Mouse (Mus musculus) monocyte, adult 5-6 weeks (primary cell): ENCODE data around the gene Hist2h3b. TPM values are rescaled to one million over a fixed set of nuclear protein-coding genes. Genes with fewer than 3 reads are reported as not detected.
A peak's percentile ranks its signal among the peaks of the same experiment; 100 is the strongest.

Source experiments
- ATAC-seq: fragments of 153-309, 156-312 bp; replicated peaks from 2 replicates; pipeline ENCODE4 v1.8.0; 2017; ENCODE audit warnings: mild to moderate bottlenecking; ENCODE audit not compliant: low TSS enrichment, insufficient number of reproducible peaks, severe bottlenecking, poor library complexity, low FRiP score
- total RNA-seq: library from RNA; stranded (forward); fragments of 200-1000, 200-491, 200-594 nt; gene quantifications from 3 replicates; pipeline ENCODE4 v1.2.3, GENCODE M21; 2017

Hist2h3b gene
- total RNA-seq, 1 experiment from 2014 or later, result 4.4 TPM

DNA sequence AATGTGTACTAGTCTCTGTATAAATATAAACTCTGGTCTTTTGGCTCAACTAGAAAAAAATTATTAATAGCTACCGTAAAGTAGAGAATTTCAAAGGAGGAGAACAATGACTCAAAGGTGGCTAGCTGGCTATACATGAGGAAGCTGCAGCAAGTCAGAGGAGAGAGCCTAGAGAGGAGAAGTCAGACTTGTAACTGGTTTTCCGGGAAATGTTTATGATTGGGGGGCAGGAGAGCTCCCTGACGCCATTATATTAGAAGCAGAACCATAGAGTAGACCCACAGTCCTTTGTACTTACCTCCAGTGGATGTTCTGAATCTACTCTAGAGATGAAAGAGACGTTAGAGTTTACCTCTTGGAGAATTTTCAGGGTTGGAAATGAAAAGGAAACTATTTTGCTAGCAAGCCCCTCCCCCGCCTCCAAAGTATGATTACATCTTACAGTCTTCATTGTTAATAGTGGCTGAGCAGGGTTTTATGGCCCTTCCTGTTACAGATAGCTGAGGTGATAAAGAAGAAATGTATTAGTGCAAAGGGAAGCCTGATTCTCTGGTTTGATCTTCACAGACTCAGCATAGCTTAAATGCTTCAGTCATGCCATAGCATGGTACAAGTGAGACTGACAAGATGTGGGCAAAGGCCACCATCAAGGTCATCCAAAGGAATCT is 12.4 kb upstream of the Hist2h3b start:
- ATAC-seq, result no peak

GRCm38 (mm10) chr3:96257190-96257589 is 11.3 kb upstream of the Hist2h3b start:
- ATAC-seq, result no peak

- ATAC-seq, result no peak
Observed at GRCm38 (mm10) chr3:96260220-96260619, 8.2 kb upstream of the Hist2h3b start.

DNA sequence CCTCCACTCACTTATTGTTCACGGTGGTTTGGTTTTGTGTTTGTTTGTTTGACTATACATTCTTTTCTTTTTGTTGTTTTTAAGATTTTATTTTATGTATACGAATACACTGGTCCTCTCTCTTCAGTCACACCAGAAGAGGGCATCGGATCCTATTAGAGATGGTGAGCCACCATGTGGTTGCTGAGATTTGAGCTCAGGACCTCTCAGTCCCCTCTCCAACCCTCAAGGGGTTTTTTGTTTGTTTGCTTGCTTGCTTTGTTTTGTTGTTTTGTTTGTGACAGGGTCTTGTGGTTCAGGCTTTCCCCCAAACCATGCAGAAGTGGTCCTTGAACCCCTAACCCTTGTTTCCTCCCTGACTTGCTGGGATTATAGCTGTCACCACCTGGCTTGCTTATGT is 6.8 kb upstream of the Hist2h3b start:
- ATAC-seq, result no peak

DNA sequence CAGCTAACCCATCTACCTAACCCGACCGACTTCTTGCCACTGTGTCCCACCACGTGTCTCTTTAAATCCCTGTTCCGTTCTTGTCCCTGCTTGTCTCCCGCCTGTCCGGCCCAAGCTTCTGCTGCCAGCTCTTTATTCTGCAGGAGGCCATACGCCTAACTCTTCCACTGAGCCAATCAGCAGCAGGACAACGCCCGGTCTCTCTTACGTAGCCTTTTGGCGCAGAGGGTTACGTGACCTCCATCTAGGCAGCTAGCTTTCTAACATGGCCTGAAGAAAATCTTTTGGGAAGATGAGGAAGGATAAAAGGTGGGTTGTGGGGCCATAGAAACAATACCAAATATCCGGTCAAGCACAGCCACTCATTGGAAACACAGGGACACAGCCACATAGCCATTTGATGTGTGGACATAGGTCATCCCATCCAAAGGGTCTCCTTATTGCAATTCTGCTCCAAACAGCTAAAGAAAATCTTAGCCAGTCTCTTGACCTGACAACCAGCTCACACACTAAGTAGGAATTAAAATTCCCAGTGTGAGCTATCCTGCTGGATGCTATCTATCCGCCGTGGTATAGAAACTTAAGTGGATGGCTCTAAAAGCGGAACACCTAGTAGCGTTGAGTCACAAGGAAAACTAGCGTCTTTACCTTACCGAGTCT is 6.1 kb upstream of the Hist2h3b start:
- ATAC-seq, result peak; percentile 86

DNA sequence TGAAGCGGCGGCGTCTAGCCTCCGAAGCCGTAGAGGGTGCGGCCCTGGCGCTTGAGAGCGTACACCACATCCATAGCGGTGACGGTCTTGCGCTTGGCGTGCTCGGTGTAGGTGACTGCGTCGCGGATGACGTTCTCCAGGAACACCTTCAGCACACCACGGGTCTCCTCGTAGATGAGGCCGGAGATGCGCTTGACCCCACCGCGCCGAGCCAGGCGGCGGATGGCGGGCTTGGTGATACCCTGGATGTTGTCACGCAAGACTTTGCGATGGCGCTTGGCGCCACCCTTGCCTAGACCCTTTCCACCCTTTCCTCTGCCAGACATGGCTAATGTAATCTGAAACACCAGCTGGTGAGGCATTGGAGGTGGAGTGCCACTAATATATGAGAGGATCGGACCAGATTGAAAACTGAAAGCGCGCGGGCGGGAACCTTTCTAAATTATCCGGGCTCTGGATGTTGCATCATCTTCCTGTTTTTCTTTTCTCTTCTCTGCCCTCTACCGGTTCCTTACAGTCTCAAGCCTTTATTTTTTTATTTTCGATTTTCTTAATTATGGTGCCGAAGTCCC is 5.4 kb upstream of the Hist2h3b start, which contains the start of gene Hist2h4:
Gene Hist2h4 (minus strand): TSS at position 333 of the 572 bp plus-strand sequence.
- peak; percentile 77 for ATAC-seq

DNA sequence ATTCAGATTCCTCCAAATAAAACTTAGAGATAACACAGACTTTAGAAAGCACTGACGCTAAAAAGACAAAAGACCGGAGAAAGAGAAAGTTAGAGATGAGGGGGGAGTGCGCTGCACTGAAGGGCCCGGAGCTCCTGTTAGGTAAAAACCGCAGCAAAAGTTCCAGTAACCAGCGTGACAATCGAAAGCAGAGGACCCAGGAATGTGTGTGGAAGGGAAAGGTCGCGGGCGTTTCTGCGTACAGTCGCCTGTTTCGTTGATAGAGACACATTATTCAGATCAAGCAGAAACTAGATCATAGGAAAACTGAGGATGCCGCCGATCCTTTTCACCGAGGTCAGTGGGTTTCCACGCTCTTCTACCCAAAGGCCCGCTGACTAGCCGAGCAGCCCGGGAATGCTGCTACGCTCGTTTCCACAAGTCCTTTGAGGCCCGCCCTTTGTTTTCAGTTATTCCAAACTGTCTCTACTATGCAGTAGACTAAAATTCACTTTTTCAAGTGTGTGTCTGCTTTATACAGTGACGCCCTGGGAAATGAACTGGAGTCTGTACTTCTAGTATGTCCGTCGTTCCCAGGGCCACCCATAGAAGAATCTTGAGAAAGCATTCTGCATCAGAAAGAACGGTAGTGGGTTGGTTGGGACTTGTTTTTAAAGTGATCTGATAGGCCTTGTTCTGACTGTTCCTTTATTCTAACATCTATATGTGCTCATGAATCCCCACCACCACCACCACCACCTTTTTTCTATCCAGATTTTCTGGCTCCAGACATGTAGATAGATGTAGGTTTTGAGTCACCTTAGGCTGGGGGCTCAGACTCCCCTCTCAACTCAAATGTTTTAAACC is 4.7 kb upstream of the Hist2h3b start:
- no peak for ATAC-seq

- no peak for ATAC-seq
Observed at GRCm38 (mm10) chr3:96264404-96264949, 4.0 kb upstream of the Hist2h3b start.

DNA sequence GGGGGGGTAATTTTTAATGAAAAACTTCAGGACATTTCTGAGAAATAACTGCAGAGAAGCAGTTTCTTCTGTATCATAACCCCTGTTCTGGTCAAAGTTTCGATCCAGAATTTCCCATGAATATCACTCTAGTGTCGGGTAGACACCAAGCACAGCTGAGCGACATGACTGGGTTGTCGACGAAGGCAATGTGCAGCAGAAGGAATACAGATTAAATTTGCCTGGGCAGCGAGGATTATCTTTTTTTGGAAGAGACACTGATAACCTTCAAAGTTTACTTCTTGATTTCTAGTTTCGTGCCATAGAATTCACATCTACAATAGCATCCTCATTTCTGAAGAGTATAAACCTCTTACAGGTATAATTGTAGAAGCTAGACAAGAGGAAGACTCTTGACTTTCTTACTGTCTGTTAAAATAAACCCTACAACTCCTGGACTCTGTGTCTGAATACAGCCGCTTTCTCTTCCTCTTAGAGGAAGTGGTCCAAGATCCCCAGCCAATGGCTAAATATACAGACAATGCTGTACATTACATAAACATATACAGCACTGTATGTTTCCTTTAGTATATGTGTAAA is 2.2 kb upstream of the Hist2h3b start:
- no peak for ATAC-seq

DNA sequence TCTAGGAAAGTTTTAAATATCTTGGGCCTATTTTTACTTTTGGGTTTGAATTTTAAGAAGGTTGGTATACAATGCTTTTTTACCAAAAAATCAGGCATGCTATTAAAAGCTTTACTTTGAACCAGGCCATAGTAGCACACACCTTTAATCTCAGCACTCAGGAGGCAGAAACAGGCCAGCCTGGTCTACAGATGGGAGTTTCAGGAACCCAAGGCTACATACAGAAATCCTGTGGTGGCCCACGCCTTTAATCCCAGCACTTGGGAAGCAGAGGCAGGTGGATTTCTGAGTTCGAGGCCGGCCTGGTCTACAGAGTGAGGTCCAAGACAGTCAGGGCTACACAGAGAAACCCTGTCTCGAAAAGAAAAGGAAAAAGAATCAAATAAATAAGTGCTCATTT is 913 bp upstream of the Hist2h3b start:
- ATAC-seq, result no peak

GRCm38 (mm10) chr3:96268776-96269378 is 423 bp downstream of the Hist2h3b start:
- peak; percentile 20; the same call in 1 of the 2 replicates for ATAC-seq

- peak; percentile 93 for ATAC-seq
Observed at GRCm38 (mm10) chr3:96269511-96270474, 1.3 kb downstream of the Hist2h3b start, which contains the start of gene Hist2h2bb. TSS of gene Hist2h2bb (plus strand) at chr3:96269752.

GRCm38 (mm10) chr3:96273591-96274465 is 5.4 kb downstream of the Hist2h3b start:
- no peak for ATAC-seq

- peak; percentile 11; the same call in 1 of the 2 replicates for ATAC-seq
Observed at GRCm38 (mm10) chr3:96277428-96277799, 9.0 kb downstream of the Hist2h3b start.

GRCm38 (mm10) chr3:96277800-96278624 is 9.6 kb downstream of the Hist2h3b start:
- peak; percentile 92 for ATAC-seq
